Mouse (Mus musculus): ENCODE results near the gene Lrch1.

- no peak for TF ChIP-seq CTCF (conservative IDR thresholded peaks at IDR 0.05; ENCODE audit: low read length)
- no peak for TF ChIP-seq POU5F1 (IDR thresholded peaks at IDR 0.05; ENCODE audit: borderline replicate concordance, low read length)
Observed at GRCm38 (mm10) chr14:74841297-74841696, 106.4 kb downstream of the Lrch1 start.

All from E14TG2a.4 (cell line).